ENCODE assay signal across 12 mouse cellular contexts in genomic region chr1:184707532-184708248, GRCm38 (mm10). TPM values are rescaled to one million over a fixed set of nuclear protein-coding genes. Genes with fewer than 3 reads are reported as not detected.
A peak's percentile ranks its signal among the peaks of the same experiment; 100 is the strongest.
DNase-seq lines count a peak whose midpoint lies in the region.
"Had no signal": no experiment of that assay in that cellular context is flagged by ENCODE, and none has a peak within 500 bp of the region (broad histone marks: within the 10 kb centered on the region; RNA-seq: fewer than 3 reads in every experiment).

No protein-coding gene starts in this region.

- peak; percentile 31 for DNase-seq in gastrocnemius, postnatal 25 days
- no peak for DNase-seq in gastrocnemius, postnatal 10 days
- peak; percentile 65 for DNase-seq in Muller cell, postnatal 12 days (ENCODE audit: inconsistent ontology term)
- DNase-seq in adrenal gland, postnatal 10 days: peak; percentile 43
- no peak for DNase-seq in kidney, adult 8-10 months
- DNase-seq in B cell, adult 2 months: no peak
- DNase-seq in right cerebral cortex, postnatal 10 days (ENCODE audit: low spot score in 2 of 2): no peak
- DNase-seq: cerebellum, adult 9-11 months; heart, postnatal 14 days; kidney, adult 2 months; kidney, postnatal 14 days; layer of hippocampus, postnatal 36 days had no signal

RNA-seq across cellular contexts. Expression of gene Hlx, which starts 24.7 kb away (rescaled TPM):
- 10 to 100 TPM in 1 of 2 experiments, 1 to 10 TPM in 1; 5.9 to 10.0 TPM for total RNA-seq in gastrocnemius, postnatal 25 days (2021)
- 10 to 100 TPM; 26.8 to 27.5 TPM for total RNA-seq in gastrocnemius, postnatal 10 days (2021)
- total RNA-seq in adrenal gland, postnatal 10 days (2021): 10 to 100 TPM; 40.7 to 47.8 TPM

Comparison
In these comparisons a context has a peak if more than half of its experiments do, and no peak if none do; other contexts are left out.
1. DNase-seq: peak in gastrocnemius, postnatal 25 days (single experiment), Muller cell, postnatal 12 days (single experiment) and adrenal gland, postnatal 10 days (single experiment); none in gastrocnemius, postnatal 10 days (single experiment), kidney, adult 8-10 months (0 of 2), B cell, adult 2 months (0 of 2) and right cerebral cortex, postnatal 10 days (0 of 2).